Mouse (Mus musculus): Measurements from ENCODE around the gene Arhgap23. TPM values are rescaled to one million over a fixed set of nuclear protein-coding genes. Genes with fewer than 3 reads are reported as not detected.

Arhgap23 gene
- total RNA-seq, 2 experiments from 2014 or later: 22.1 to 25.4 TPM

DNA sequence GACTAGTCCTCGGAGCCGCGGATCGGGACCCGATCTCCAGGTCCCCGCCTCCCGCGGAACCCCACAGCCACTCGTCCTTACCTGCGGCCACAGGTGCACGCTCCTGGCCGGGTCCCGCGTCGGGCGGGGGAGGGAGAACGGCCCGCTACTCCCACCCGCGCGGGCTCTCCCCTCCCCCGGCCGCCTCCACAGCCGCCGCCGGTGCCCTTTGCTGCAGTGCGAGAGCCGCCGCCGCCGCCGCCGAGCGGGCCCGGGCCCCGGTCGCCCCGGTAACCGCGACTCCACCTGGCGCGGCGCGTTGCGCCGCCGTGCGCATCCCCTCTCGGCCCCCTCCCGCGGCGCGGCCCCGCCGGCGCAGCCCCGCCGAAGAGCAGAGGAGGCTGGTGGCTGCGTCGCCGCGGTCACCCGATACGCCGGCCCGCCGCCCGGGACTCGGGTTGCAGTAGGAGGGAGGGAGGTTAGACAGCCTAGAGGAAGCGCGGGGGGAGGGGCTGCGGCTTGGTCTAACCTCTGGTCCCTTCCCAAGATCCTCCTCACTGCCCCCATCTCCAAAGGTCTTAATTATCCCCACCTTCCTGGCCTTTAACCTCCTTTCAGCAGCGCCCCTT is 131.6 kb downstream of the Arhgap23 start:
- DNase-seq (ENCODE audit: low spot score in 2 of 2): no peak

GRCm38 (mm10) chr11:97547957-97548706 is 132.8 kb downstream of the Arhgap23 start:
- no peak for DNase-seq (ENCODE audit: low spot score in 2 of 2)

DNA sequence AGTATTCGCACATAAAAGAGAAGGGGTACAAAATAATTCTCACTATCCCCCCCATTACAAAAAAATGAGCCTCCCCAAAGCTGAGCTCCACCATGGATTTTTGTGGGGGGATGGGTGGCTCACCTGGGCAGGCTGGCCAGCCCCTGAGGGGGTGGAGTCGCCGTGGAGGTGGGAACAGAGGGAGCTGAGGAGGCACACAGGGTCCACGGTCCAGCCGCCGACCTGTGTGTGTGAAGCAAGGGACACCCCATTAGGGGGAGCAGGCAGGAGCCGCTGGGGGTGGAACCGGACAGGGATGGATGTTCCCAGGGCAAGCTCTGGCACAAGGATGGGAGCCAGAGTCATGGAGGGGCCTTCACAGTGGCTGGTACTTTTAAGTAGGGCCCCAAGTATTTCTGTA is 133.4 kb downstream of the Arhgap23 start:
- no peak for DNase-seq (ENCODE audit: low spot score in 2 of 2)

Other genes with a start within 250 kb of the Arhgap23 start
- gene Kpnb1, start 227.7 kb upstream of the Arhgap23 start, total RNA-seq (2021): 100 to 1,000 TPM; 104 to 120 TPM
- gene Npepps, start 134.9 kb upstream of the Arhgap23 start, total RNA-seq (2021): 10 to 100 TPM; 72.7 to 88.5 TPM
- gene Mrpl45, start 99.8 kb upstream of the Arhgap23 start, total RNA-seq (2021): 10 to 100 TPM; 29.7 to 40.0 TPM
- gene Gpr179, start 63.5 kb upstream of the Arhgap23 start, total RNA-seq (2021): 1 to 10 TPM; 1.3 to 2.0 TPM
- gene Socs7, start 53.0 kb upstream of the Arhgap23 start, total RNA-seq (2021): 10 to 100 TPM; 21.1 to 22.2 TPM
- gene 4933428G20Rik, start 84.8 kb downstream of the Arhgap23 start, total RNA-seq (2021): under 1 TPM; 0.19 to 0.20 TPM
- gene Srcin1, start 160.7 kb downstream of the Arhgap23 start, total RNA-seq (2021): 10 to 100 TPM; 11.4 to 12.3 TPM
- 1 to 10 TPM; 5.5 to 8.2 TPM for gene Epop, start 214.2 kb downstream of the Arhgap23 start, total RNA-seq (2021)
- gene Mllt6, start 247.9 kb downstream of the Arhgap23 start, total RNA-seq (2021): 10 to 100 TPM; 42.4 to 44.0 TPM

Data from adrenal gland, adult 18-20 months (tissue).